Mouse (Mus musculus) heart, adult 2 months (tissue): ENCODE results near the gene Sde2.

Source experiments
- CTCF ChIP-seq: fragments of 200-600 bp; IDR thresholded peaks from 2 replicates; pipeline ENCODE4 v1.8.1; 2022; ENCODE audit warnings: antibody characterized with exemption, mild to moderate bottlenecking, moderate library complexity
- POLR2A ChIP-seq: fragments of 200-500 bp; IDR thresholded peaks from 2 replicates; pipeline ENCODE4 v1.6.1; 2011; ENCODE audit warnings: mild to moderate bottlenecking, low read depth, low read length, control low read depth; ENCODE audit not compliant: insufficient read depth

GRCm38 (mm10) chr1:180822276-180822675 is 28.7 kb upstream of the Sde2 start:
- TF ChIP-seq CTCF (no peak), POLR2A (no peak)
